Mouse (Mus musculus) adrenal gland, adult 8-10 months (tissue): ENCODE measurements around the gene Ssu2. TPM values are rescaled to one million over a fixed set of nuclear protein-coding genes. Genes with fewer than 3 reads are reported as not detected.

Experiments
- DNase-seq: peaks from one replicate; pipeline ENCODE4 v3.0.0; 2022
- total RNA-seq, 4 experiments: library from RNA; stranded (reverse); gene quantifications; 2 replicates each; pipeline ENCODE4 v1.2.4; 2022

Gene Ssu2
- total RNA-seq, 4 experiments from 2014 or later = 1.0 to 7.3 (median 2.4) TPM

GRCm38 (mm10) chr6:112339016-112339415, 48.8 kb downstream of the Ssu2 start:
- DNase-seq = no peak

DNA sequence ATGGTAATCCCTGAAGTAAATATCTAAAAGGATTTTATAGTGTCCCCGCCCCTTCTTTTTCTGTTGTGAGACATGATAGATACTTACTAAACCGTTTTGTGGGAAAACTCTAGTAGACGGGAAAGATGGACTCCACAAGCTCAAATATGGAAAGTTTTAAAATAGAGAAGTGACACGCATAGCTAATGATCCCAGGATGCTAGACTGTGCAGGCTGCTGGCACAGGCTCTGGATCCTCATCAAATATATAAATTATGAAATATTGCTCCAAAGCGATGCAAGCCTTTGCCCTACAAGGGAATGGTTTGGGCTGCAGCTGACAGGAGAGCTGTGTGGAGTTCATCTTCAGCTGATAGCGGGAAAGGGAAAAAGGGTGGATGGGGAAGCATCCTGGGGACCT, 50.2 kb downstream of the Ssu2 start:
- DNase-seq = no peak

- DNase-seq = no peak
Measured at GRCm38 (mm10) chr6:112333930-112334329, 53.9 kb downstream of the Ssu2 start.

DNA sequence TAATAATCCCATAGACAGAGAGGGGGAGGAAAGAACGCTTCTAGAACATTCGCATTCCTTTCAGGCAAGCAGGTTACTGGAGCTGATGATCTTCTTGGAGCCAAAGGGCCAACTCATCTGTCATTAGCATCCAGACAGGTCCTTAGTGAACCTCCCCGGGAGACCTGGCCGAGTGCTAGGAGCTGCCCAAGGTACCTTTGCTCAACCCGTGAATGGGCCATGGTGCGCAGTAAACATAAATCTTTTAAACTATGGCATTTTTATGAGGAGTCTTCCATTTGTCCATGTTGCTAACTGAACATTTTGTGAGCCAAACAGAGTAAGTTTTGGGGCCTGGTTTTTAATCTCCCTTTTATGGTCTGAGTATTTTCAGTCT, 56.6 kb downstream of the Ssu2 start:
- DNase-seq = no peak

- DNase-seq = no peak
Measured at GRCm38 (mm10) chr6:112330520-112331222, 57.2 kb downstream of the Ssu2 start.

DNA sequence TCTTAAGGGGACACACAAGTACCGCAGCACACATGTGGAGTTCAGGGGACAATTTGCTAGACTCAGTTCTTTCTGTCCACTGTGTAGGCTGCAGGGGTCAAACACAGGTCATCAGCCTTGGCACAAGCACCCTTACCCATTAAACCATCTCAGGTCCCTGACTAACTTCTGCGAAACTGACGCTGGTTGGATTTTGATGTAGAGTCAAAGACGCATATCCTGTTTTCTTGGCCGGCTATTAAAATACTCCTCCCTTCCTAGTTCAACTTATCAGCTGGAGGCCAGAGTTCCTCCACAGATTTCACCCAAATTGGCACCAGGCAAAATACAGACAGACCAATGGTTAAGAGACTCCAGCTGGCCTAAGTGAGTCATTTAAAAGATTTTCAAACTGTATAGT, 60.0 kb downstream of the Ssu2 start:
- DNase-seq = peak; percentile 12

DNA sequence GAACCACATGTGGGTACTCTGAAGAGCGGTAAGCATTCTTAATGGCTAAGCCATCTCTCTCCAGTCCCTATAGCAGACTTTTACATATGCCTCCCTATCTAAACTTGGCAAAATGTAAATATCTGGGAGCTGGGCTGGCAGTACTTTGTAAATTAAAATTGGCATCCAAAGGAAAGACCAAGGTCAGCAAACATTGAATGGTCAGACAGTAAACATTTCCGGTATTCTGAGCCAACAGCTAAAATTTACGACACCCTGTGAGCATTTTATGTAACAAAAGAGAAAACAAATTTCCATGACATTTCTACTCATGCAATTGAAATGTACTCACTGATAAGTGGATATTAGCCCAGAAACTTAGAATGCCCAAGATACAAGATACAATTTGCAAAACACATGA, 62.6 kb downstream of the Ssu2 start:
- DNase-seq = no peak

DNA sequence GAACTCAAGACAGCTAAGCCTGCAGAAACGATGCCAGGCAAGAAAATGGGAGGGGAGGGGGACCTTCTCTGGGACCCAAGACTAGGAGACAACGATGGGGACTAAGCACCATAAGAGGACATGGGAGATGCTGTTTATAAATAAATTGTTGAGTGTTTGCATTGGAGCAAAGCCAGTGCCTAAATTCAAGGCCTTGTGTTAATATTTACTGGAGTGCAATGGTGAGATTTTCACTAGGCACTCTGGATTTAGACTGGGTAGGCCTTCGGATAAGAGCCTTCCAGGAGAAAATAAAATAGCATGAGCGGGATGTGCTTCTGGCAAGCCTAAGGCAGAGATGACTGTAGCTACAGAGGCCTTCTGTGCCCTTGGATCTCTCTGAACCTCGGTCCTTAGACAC, 64.9 kb downstream of the Ssu2 start:
- DNase-seq = no peak

DNA sequence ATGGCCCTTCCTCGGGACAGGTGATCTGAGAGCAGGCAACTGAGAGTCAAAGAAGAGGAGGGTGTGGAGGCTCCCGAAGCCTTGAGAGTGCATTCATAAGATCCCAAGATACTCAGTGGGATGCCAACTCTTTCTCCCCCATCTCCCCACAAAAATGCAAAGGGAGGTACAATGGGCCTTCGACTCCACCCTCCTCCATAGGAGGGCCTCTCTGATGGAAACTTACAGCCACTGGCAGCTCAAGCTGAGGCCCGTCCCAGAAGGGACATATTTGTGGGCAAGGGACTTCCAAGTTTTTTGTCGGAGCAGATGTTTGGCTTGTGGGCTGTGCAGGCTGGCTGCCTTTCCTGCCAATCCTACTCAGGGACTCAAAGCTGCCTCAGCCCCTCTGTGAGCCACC, 67.1 kb downstream of the Ssu2 start:
- no peak for DNase-seq

DNA sequence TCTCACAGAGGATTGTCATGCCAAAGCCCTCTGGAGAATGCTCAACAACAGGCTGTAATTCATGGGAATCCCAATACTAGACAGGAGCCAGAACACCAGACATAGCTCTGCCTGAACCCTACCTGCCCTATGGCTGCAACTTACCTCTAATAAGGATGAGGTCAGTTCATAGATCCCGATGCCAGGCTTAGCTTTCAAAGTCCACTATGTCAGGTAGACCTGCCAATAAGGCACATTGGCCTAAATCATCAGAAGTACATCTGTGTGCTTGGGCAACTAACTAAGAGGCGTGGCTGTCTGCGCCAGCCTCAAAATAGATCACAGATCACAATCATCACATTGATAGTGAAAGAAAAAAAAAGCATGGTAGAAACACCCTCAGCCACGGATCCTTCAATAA, 68.4 kb downstream of the Ssu2 start:
- no peak for DNase-seq

DNA sequence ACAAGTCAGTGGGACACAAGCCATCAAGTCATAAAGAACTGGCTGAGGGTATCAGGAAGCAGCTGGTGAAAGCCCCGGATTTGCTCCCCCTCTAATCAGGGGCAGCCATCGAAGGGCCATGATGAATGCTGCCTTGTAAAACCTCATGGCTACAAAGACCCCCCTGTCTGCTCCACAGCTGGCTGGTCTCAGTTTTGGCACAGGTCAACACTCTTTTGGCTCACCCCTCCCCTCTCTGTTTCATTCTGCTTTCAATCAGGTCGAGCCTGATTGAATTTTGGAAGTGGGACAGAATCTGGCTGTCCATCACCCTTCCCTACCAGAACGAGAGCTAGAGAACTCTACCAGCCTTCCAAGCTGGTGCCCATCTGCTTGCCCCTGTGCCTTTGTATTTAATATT, 76.4 kb downstream of the Ssu2 start:
- no peak for DNase-seq

DNA sequence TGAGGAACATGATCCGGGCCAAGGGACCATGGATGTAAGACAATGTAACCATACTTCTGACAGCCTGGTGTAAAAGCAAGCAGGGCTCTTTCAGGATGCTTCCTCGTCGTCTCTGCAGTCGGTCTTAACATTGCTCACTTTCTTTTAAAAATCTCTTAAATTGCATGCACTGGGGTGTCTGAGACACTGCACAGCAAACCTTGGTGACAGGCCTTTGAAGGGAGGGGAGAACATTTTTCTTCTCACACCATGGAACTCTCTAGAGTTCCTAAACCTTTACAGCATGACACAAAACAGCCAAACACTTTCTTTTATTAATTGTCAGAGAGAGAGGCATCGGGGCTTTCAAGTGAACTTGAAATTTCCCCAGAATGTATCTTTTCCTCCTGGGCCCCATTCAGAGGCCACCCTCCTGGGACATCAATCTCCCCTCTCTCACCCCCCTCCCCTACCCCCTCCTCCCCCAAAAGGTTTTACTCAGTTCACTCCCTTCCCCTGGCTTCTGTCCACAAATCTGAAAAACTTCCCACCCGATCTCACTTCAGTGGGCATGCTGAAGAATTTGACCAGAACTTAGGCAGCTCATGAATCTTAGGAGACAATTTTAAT, 78.4 kb downstream of the Ssu2 start:
- no peak for DNase-seq

Other genes starting within 250 kb of the Ssu2 start
- 10 to 100 TPM in 3 of 4 experiments, 1 to 10 TPM in 1; 6.2 to 13.3 (median 10.2) TPM for gene Lmcd1, start 114.3 kb downstream of the Ssu2 start, total RNA-seq
- not detected for gene Cav3, start 71.5 kb upstream of the Ssu2 start, total RNA-seq
- gene Oxtr, start 101.9 kb upstream of the Ssu2 start, total RNA-seq = 100 to 1,000 TPM in 2 of 4 experiments, 10 to 100 TPM in 2; 15.5 to 261 (median 124) TPM